Mouse (Mus musculus) heart, embryonic 15.5 days (tissue): ENCODE measurements around the gene Fam213a. TPM values are rescaled to one million over a fixed set of nuclear protein-coding genes. Genes with fewer than 3 reads are reported as not detected.

Experiments used
- ATAC-seq: fragments of 200-750 bp; cut with Nextera tagmentation; replicated peaks from 2 replicates; pipeline ENCODE4 v1.8.0; 2017; ENCODE audit warnings: low read depth, moderate TSS enrichment; ENCODE audit not compliant: insufficient number of reproducible peaks, insufficient read depth, low FRiP score
- H3K27ac ChIP-seq: fragments of 300-500 bp; sonication (generic); 2 replicates; pipeline ENCODE4 v1.5.1; 2015; ENCODE audit warnings: mild to moderate bottlenecking, inconsistent platforms
- H3K27me3 ChIP-seq: fragments of 300-500 bp; sonication (generic); 2 replicates; pipeline ENCODE4 v1.6.1; 2015; ENCODE audit warnings: inconsistent platforms
- H3K36me3 ChIP-seq: fragments of 300-500 bp; sonication (generic); 2 replicates; pipeline ENCODE4 v1.6.1; 2015; ENCODE audit warnings: mild to moderate bottlenecking, inconsistent platforms
- H3K4me1 ChIP-seq: fragments of 300-500 bp; sonication (generic); replicated peaks from 2 replicates; pipeline ENCODE4 v1.6.1; 2015; ENCODE audit warnings: inconsistent platforms
- H3K4me2 ChIP-seq: fragments of 300-500 bp; sonication (generic); 2 replicates; pipeline ENCODE4 v1.6.1; 2015; ENCODE audit warnings: inconsistent platforms, mild to moderate bottlenecking, moderate library complexity
- H3K4me3 ChIP-seq: fragments of 300-500 bp; sonication (generic); 2 replicates; pipeline ENCODE4 v1.5.1; 2015; ENCODE audit warnings: mild to moderate bottlenecking, inconsistent platforms
- H3K9ac ChIP-seq: fragments of 300-500 bp; sonication (generic); 2 replicates; pipeline ENCODE4 v1.6.1; 2015; ENCODE audit warnings: mild to moderate bottlenecking, inconsistent platforms
- H3K9me3 ChIP-seq: fragments of 300-500 bp; sonication (generic); replicated peaks from 2 replicates; pipeline ENCODE4 v1.6.1; 2016; ENCODE audit warnings: inconsistent platforms
- WGBS: fragments of 180-500 bp; shearing (Covaris S2); methylation state at CpG from one replicate; pipeline ENCODE4 v1.1.7; 2015; ENCODE audit warnings: mixed read lengths; 5-methylcytosine and 5-hydroxymethylcytosine counted together
- polyA plus RNA-seq: library from polyadenylated mRNA; unstranded; fragments of >200 nt; fragmentation: Nextera tagmentation; extraction: Ambion mirVana; gene quantifications from 2 replicates; pipeline ENCODE4 v1.2.1, GENCODE M21; 2015

The Fam213a gene
- polyA plus RNA-seq, 1 experiment from 2014 or later, result 42.9 TPM

- H3K9me3 ChIP-seq, result no peaks in the 10 kb centered on the region
- H3K4me1 ChIP-seq, result peaks cover 11% of the 10 kb centered on the region
- no peak for ATAC-seq
- no peak overlapping the region for H3K9ac ChIP-seq
- H3K36me3 ChIP-seq, result no peaks in the 10 kb centered on the region
- H3K27ac ChIP-seq, result no peak overlapping the region
- WGBS, result 60% methylated on average over 2 of the region's 2 CpGs
- no peak overlapping the region for H3K4me2 ChIP-seq
- H3K4me3 ChIP-seq, result no peak overlapping the region
- H3K27me3 ChIP-seq, result no peaks in the 10 kb centered on the region
Measured at GRCm38 (mm10) chr14:41025087-41025486, 11.5 kb upstream of the Fam213a start.

GRCm38 (mm10) chr14:41021246-41021645, 7.7 kb upstream of the Fam213a start:
- H3K9ac ChIP-seq, result no peak overlapping the region
- no peak for ATAC-seq
- H3K27me3 ChIP-seq, result no peaks in the 10 kb centered on the region
- no peak overlapping the region for H3K4me2 ChIP-seq
- H3K27ac ChIP-seq, result no peak overlapping the region
- WGBS, result 92% methylated on average over 3 of the region's 3 CpGs
- H3K36me3 ChIP-seq, result no peaks in the 10 kb centered on the region
- H3K4me3 ChIP-seq, result no peak overlapping the region
- H3K4me1 ChIP-seq, result peaks cover 22% of the 10 kb centered on the region
- H3K9me3 ChIP-seq, result no peaks in the 10 kb centered on the region

- H3K4me3 ChIP-seq, result 0 out of 2 replicates have a peak overlapping the region, but pooled peaks have one; percentile 5
- peak overlapping the region; percentile 53; the same call in 1 of the 2 replicates for H3K27ac ChIP-seq
- WGBS, result 13% methylated on average over 5 of the region's 5 CpGs
Measured at GRCm38 (mm10) chr14:41017460-41017859, 3.9 kb upstream of the Fam213a start.

GRCm38 (mm10) chr14:41014701-41015240, 1.2 kb upstream of the Fam213a start:
- Histone ChIP-seq H3K9ac (no peak overlapping the region), H3K4me3 (no peak overlapping the region), H3K27ac (no peak overlapping the region), H3K36me3 (no peaks in the 10 kb centered on the region), H3K9me3 (no peaks in the 10 kb centered on the region), H3K4me1 (peaks cover 20% of the 10 kb centered on the region), H3K27me3 (no peaks in the 10 kb centered on the region), H3K4me2 (no peak overlapping the region)
- ATAC-seq, result no peak
- 66% methylated on average over 5 of the region's 5 CpGs for WGBS

More at GRCm38 (mm10) chr14:41017460-41017859, 3.9 kb upstream of the Fam213a start:
- Histone ChIP-seq H3K27me3 (no peaks in the 10 kb centered on the region), H3K9ac (no peak overlapping the region), H3K4me2 (peak overlapping the region; percentile 52), H3K36me3 (no peaks in the 10 kb centered on the region), H3K4me1 (peaks cover 20% of the 10 kb centered on the region), H3K9me3 (no peaks in the 10 kb centered on the region)
- ATAC-seq, result no peak

- no peak overlapping the region for H3K27ac ChIP-seq
- H3K4me3 ChIP-seq, result peak overlapping the region; percentile 63
- H3K9ac ChIP-seq, result peak overlapping the region; percentile 67
- peaks cover 20% of the 10 kb centered on the region for H3K4me1 ChIP-seq
- 12% methylated on average over 9 of the region's 9 CpGs for WGBS
- no peaks in the 10 kb centered on the region for H3K36me3 ChIP-seq
- H3K4me2 ChIP-seq, result peak overlapping the region; percentile 91
- no peaks in the 10 kb centered on the region for H3K27me3 ChIP-seq
- no peak for ATAC-seq
- H3K9me3 ChIP-seq, result no peaks in the 10 kb centered on the region
Measured at GRCm38 (mm10) chr14:41013143-41013542, 445 bp downstream of the Fam213a start.

GRCm38 (mm10) chr14:41011916-41012315, 1.7 kb downstream of the Fam213a start:
- Histone ChIP-seq H3K27ac (no peak overlapping the region), H3K9ac (no peak overlapping the region), H3K4me2 (no peak overlapping the region), H3K4me3 (no peak overlapping the region), H3K4me1 (peaks cover 10% of the 10 kb centered on the region), H3K36me3 (no peaks in the 10 kb centered on the region), H3K27me3 (no peaks in the 10 kb centered on the region), H3K9me3 (no peaks in the 10 kb centered on the region)
- 72% methylated on average over 3 of the region's 3 CpGs for WGBS
- no peak for ATAC-seq

GRCm38 (mm10) chr14:41008138-41008537, 5.5 kb downstream of the Fam213a start:
- 47% methylated on average over 2 of the region's 2 CpGs for WGBS
- peaks cover 10% of the 10 kb centered on the region for H3K4me1 ChIP-seq
- no peak overlapping the region for H3K9ac ChIP-seq

GRCm38 (mm10) chr14:41007641-41008040, 5.9 kb downstream of the Fam213a start:
- WGBS, result 33% methylated on average over 5 of the region's 5 CpGs
- H3K9ac ChIP-seq, result no peak overlapping the region
- H3K4me2 ChIP-seq, result no peak overlapping the region
- no peak overlapping the region for H3K4me3 ChIP-seq
- no peak overlapping the region for H3K27ac ChIP-seq
- ATAC-seq, result no peak
- peaks cover 7% of the 10 kb centered on the region for H3K4me1 ChIP-seq
- no peaks in the 10 kb centered on the region for H3K27me3 ChIP-seq
- no peaks in the 10 kb centered on the region for H3K9me3 ChIP-seq
- H3K36me3 ChIP-seq, result no peaks in the 10 kb centered on the region

More at GRCm38 (mm10) chr14:41008138-41008537, 5.5 kb downstream of the Fam213a start:
- Histone ChIP-seq H3K36me3 (no peaks in the 10 kb centered on the region), H3K4me2 (no peak overlapping the region), H3K27me3 (no peaks in the 10 kb centered on the region), H3K9me3 (no peaks in the 10 kb centered on the region), H3K4me3 (no peak overlapping the region), H3K27ac (no peak overlapping the region)
- ATAC-seq, result peak; percentile 63; the same call in 1 of the 2 replicates

- ATAC-seq, result no peak
- H3K4me2 ChIP-seq, result no peak overlapping the region
- WGBS, result 50% methylated on average over 3 of the region's 3 CpGs
- no peak overlapping the region for H3K4me3 ChIP-seq
- H3K9ac ChIP-seq, result no peak overlapping the region
- H3K27ac ChIP-seq, result no peak overlapping the region
- no peaks in the 10 kb centered on the region for H3K27me3 ChIP-seq
- H3K9me3 ChIP-seq, result no peaks in the 10 kb centered on the region
- no peaks in the 10 kb centered on the region for H3K36me3 ChIP-seq
- peaks cover 7% of the 10 kb centered on the region for H3K4me1 ChIP-seq
Measured at GRCm38 (mm10) chr14:41006899-41007298, 6.7 kb downstream of the Fam213a start.

- Histone ChIP-seq H3K27me3 (no peaks in the 10 kb centered on the region), H3K4me1 (peaks cover 7% of the 10 kb centered on the region), H3K36me3 (no peaks in the 10 kb centered on the region), H3K4me3 (no peak overlapping the region), H3K4me2 (no peak overlapping the region), H3K9ac (no peak overlapping the region), H3K27ac (no peak overlapping the region), H3K9me3 (no peaks in the 10 kb centered on the region)
- WGBS, result 81% methylated on average over 10 of the region's 10 CpGs
- ATAC-seq, result no peak
Measured at GRCm38 (mm10) chr14:41006263-41006662, 7.3 kb downstream of the Fam213a start.

- Histone ChIP-seq H3K36me3 (no peaks in the 10 kb centered on the region), H3K27ac (no peak overlapping the region), H3K4me1 (peaks cover 7% of the 10 kb centered on the region), H3K4me3 (no peak overlapping the region), H3K9me3 (no peaks in the 10 kb centered on the region), H3K4me2 (no peak overlapping the region), H3K27me3 (no peaks in the 10 kb centered on the region), H3K9ac (no peak overlapping the region)
- WGBS, result 84% methylated on average over 9 of the region's 9 CpGs
- ATAC-seq, result no peak
Measured at GRCm38 (mm10) chr14:41005716-41006115, 7.9 kb downstream of the Fam213a start.
